Mouse (Mus musculus) stomach, postnatal 0 days (tissue): ENCODE measurements around the gene Ypel1.

ENCODE experiments used
- CTCF ChIP-seq: IDR thresholded peaks from 2 replicates; pipeline ENCODE4 v1.5.1; 2016; ENCODE audit warnings: antibody characterized with exemption, low read depth, mild to moderate bottlenecking, moderate library complexity
- EP300 ChIP-seq: optimal IDR thresholded peaks from 2 replicates; pipeline ENCODE3; 2016; ENCODE audit warnings: antibody characterized with exemption

DNA sequence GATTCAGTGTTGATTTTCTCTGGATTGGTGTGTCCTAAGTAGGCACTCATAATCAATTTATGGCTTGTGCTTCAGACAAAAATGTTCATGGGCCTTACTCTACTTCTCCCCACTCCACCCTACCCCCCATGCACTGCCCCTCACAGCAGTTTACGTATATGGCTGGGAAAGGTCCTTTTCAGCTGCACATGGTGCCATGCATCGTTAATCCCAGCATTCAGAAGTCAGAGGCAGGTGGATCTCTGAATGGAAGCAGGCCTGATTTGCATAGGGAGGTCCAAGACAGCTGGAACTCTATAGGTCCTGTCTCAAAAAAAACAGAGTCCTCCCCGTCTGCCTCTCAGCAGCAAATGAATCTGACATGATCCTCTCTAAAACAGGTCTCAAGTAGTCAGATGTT, 24.2 kb upstream of the Ypel1 start:
- no peak for TF ChIP-seq CTCF
- TF ChIP-seq EP300 = no peak
